Mouse (Mus musculus) heart, postnatal 36 days (tissue): Measurements from ENCODE around the gene Olfr877. TPM values are rescaled to one million over a fixed set of nuclear protein-coding genes. Genes with fewer than 3 reads are reported as not detected.

Experiments used
- DNase-seq, 2 experiments: peaks; one replicate each; pipeline ENCODE4 v3.0.0; 2021 to 2022
- intact Hi-C: fragments of 180-260 bp; cut with DNase I; formaldehyde crosslinking; loops from one replicate; pipeline ENCODE4 v1.15.1; 2025
- total RNA-seq, 2 experiments: library from RNA; stranded (reverse); gene quantifications; 2 replicates each; pipeline ENCODE4 v1.2.3; 2021

Gene Olfr877
- not detected for total RNA-seq

- intact Hi-C loops: no loop called here
- no peak for DNase-seq
These were observed at the start of gene Olfr877 for GRCm38 (mm10) chr9:37853969-37854368. TSS of gene Olfr877 (plus strand) at chr9:37854269.

GRCm38 (mm10) chr9:37807235-37807634, 46.8 kb upstream of the Olfr877 start:
- no peak for DNase-seq
- intact Hi-C loops: no loop called here

GRCm38 (mm10) chr9:37808456-37808855, 45.6 kb upstream of the Olfr877 start:
- DNase-seq: no peak
- intact Hi-C loops: no loop called here

- intact Hi-C loops: no loop called here
- no peak for DNase-seq
These were observed 45.1 kb upstream of the Olfr877 start for GRCm38 (mm10) chr9:37808976-37809375.

GRCm38 (mm10) chr9:37814696-37815095, 39.4 kb upstream of the Olfr877 start:
- intact Hi-C loops: no loop called here

GRCm38 (mm10) chr9:37829881-37830280, 24.2 kb upstream of the Olfr877 start:
- intact Hi-C loops: no loop called here
- no peak for DNase-seq

More at GRCm38 (mm10) chr9:37814696-37815095, 39.4 kb upstream of the Olfr877 start:
- no peak for DNase-seq

GRCm38 (mm10) chr9:37833341-37833740, 20.7 kb upstream of the Olfr877 start:
- intact Hi-C loops: no loop called here
- no peak for DNase-seq

- intact Hi-C loops: no loop called here
- no peak for DNase-seq
These were observed 4.8 kb upstream of the Olfr877 start for GRCm38 (mm10) chr9:37849267-37849666.

- intact Hi-C loops: no loop called here
- DNase-seq: no peak
These were observed 9.3 kb downstream of the Olfr877 start for GRCm38 (mm10) chr9:37863325-37863724.

GRCm38 (mm10) chr9:37870246-37870645, 16.2 kb downstream of the Olfr877 start:
- intact Hi-C loops: no loop called here
- no peak for DNase-seq

- intact Hi-C loops: no loop called here
These were observed 17.0 kb downstream of the Olfr877 start for GRCm38 (mm10) chr9:37871097-37871496.

GRCm38 (mm10) chr9:37871536-37871935, 17.5 kb downstream of the Olfr877 start:
- intact Hi-C loops: no loop called here
- no peak for DNase-seq

More at GRCm38 (mm10) chr9:37871097-37871496, 17.0 kb downstream of the Olfr877 start:
- no peak for DNase-seq

GRCm38 (mm10) chr9:37890960-37891359, 36.9 kb downstream of the Olfr877 start:
- intact Hi-C loops: no loop called here
- no peak for DNase-seq

- DNase-seq: no peak
- intact Hi-C loops: no loop called here
These were observed 42.6 kb downstream of the Olfr877 start, which contains the start of gene Olfr145 for GRCm38 (mm10) chr9:37896661-37897060. TSS of gene Olfr145 (plus strand) at chr9:37896724.

- intact Hi-C loops: no loop called here
These were observed 51.5 kb downstream of the Olfr877 start for GRCm38 (mm10) chr9:37905555-37905954.

More at GRCm38 (mm10) chr9:37905555-37905954, 51.5 kb downstream of the Olfr877 start:
- DNase-seq: no peak

Other genes with a start within 250 kb of the Olfr877 start
- gene Spa17, start 240.5 kb upstream of the Olfr877 start, total RNA-seq: 1 to 10 TPM; 2.6 to 2.7 TPM
- 10 to 100 TPM; 35.2 to 37.8 TPM for gene Tbrg1, start 197.0 kb upstream of the Olfr877 start, total RNA-seq
- gene Panx3, start 185.0 kb upstream of the Olfr877 start, total RNA-seq: not detected
- gene Olfr160, start 138.0 kb upstream of the Olfr877 start, total RNA-seq: not detected
- gene Olfr874, start 109.2 kb upstream of the Olfr877 start, total RNA-seq: not detected
- not detected for gene Olfr875, start 82.4 kb upstream of the Olfr877 start, total RNA-seq
- not detected for gene Olfr876, start 51.2 kb upstream of the Olfr877 start, total RNA-seq
- gene Olfr145, start 42.5 kb downstream of the Olfr877 start, total RNA-seq: not detected
- not detected for gene Olfr878, start 63.6 kb downstream of the Olfr877 start, total RNA-seq
- gene Olfr881, start 137.6 kb downstream of the Olfr877 start, total RNA-seq: not detected
- not detected for gene Olfr883, start 171.5 kb downstream of the Olfr877 start, total RNA-seq
- not detected for gene Olfr884, start 192.3 kb downstream of the Olfr877 start, total RNA-seq
- not detected for gene Olfr885, start 207.1 kb downstream of the Olfr877 start, total RNA-seq
- gene Olfr887, start 229.8 kb downstream of the Olfr877 start, total RNA-seq: not detected